Mouse (Mus musculus) testis, adult 2 months (tissue): ENCODE measurements around the gene Rab30. TPM values are rescaled to one million over a fixed set of nuclear protein-coding genes. Genes with fewer than 3 reads are reported as not detected.

Experiments used
- H3K27ac ChIP-seq: fragments of 200-500 bp; 2 replicates; pipeline ENCODE4 v1.5.1; 2012; ENCODE audit warnings: low read depth, low read length; ENCODE audit not compliant: control insufficient read depth, insufficient read depth
- H3K27me3 ChIP-seq: fragments of 200-500 bp; 2 replicates; pipeline ENCODE4 v1.6.1; 2012; ENCODE audit warnings: mild to moderate bottlenecking, low read length, moderate library complexity; ENCODE audit not compliant: control insufficient read depth, insufficient read depth
- H3K36me3 ChIP-seq: fragments of 200-500 bp; 2 replicates; pipeline ENCODE4 v1.6.1; 2012; ENCODE audit warnings: mild to moderate bottlenecking, low read length; ENCODE audit not compliant: control insufficient read depth, insufficient read depth
- H3K4me1 ChIP-seq: fragments of 200-500 bp; 2 replicates; pipeline ENCODE4 v1.6.1; 2012; ENCODE audit warnings: low read length; ENCODE audit not compliant: control insufficient read depth, insufficient read depth
- H3K4me3 ChIP-seq: fragments of 200-500 bp; 2 replicates; pipeline ENCODE4 v1.5.1; 2012; ENCODE audit warnings: low read depth, mild to moderate bottlenecking, low read length, moderate library complexity, mixed read lengths; ENCODE audit not compliant: control insufficient read depth
- CTCF ChIP-seq: fragments of 200-500 bp; IDR thresholded peaks from 2 replicates; pipeline ENCODE4 v1.5.1; 2012; ENCODE audit warnings: low read depth, mild to moderate bottlenecking, inconsistent platforms, low read length, moderate library complexity; ENCODE audit not compliant: control insufficient read depth, insufficient read depth, insufficient replicate concordance
- POLR2A ChIP-seq: fragments of 200-500 bp; IDR thresholded peaks from 2 replicates; pipeline ENCODE4 v1.6.1; 2012; ENCODE audit warnings: low read depth, mild to moderate bottlenecking, inconsistent platforms, low read length, moderate library complexity; ENCODE audit not compliant: control insufficient read depth
- polyA plus RNA-seq: library from polyadenylated mRNA; depleted of rRNA; stranded (reverse); fragments of >200 nt; gene quantifications from 2 replicates; pipeline ENCODE4 v1.2.3, GENCODE M21; 2012

Gene Rab30
- polyA plus RNA-seq, 1 experiment = 1.3 TPM

GRCm38 (mm10) chr7:92773006-92773405, 31.6 kb downstream of the Rab30 start:
- Histone ChIP-seq H3K36me3 (no peaks in the 10 kb centered on the region), H3K27me3 (no peaks in the 10 kb centered on the region), H3K4me3 (no peak overlapping the region), H3K27ac (no peak overlapping the region), H3K4me1 (no peaks in the 10 kb centered on the region)
- TF ChIP-seq POLR2A (no peak), CTCF (no peak)

GRCm38 (mm10) chr7:92773596-92773995, 32.2 kb downstream of the Rab30 start:
- Histone ChIP-seq H3K36me3 (no peaks in the 10 kb centered on the region), H3K4me3 (no peak overlapping the region), H3K27me3 (no peaks in the 10 kb centered on the region), H3K4me1 (no peaks in the 10 kb centered on the region), H3K27ac (no peak overlapping the region)
- TF ChIP-seq CTCF (no peak), POLR2A (no peak)

- Histone ChIP-seq H3K4me1 (no peaks in the 10 kb centered on the region), H3K27ac (no peak overlapping the region), H3K36me3 (no peaks in the 10 kb centered on the region), H3K27me3 (no peaks in the 10 kb centered on the region), H3K4me3 (no peak overlapping the region)
- TF ChIP-seq POLR2A (no peak), CTCF (no peak)
Measured at GRCm38 (mm10) chr7:92774741-92775140, 33.3 kb downstream of the Rab30 start.

- no peak overlapping the region for H3K27ac ChIP-seq
- H3K36me3 ChIP-seq = no peaks in the 10 kb centered on the region
Measured at GRCm38 (mm10) chr7:92775703-92776102, 34.3 kb downstream of the Rab30 start.

GRCm38 (mm10) chr7:92776647-92777046, 35.2 kb downstream of the Rab30 start:
- Histone ChIP-seq H3K27me3 (no peaks in the 10 kb centered on the region), H3K4me1 (no peaks in the 10 kb centered on the region), H3K4me3 (no peak overlapping the region), H3K36me3 (no peaks in the 10 kb centered on the region), H3K27ac (peak overlapping the region; percentile 42; the same call in 1 of the 2 replicates)
- TF ChIP-seq CTCF (no peak), POLR2A (no peak)

More at GRCm38 (mm10) chr7:92775703-92776102, 34.3 kb downstream of the Rab30 start:
- Histone ChIP-seq H3K27me3 (no peaks in the 10 kb centered on the region), H3K4me1 (no peaks in the 10 kb centered on the region), H3K4me3 (no peak overlapping the region)
- TF ChIP-seq POLR2A (no peak), CTCF (no peak)

- Histone ChIP-seq H3K4me3 (no peak overlapping the region; the same call in 1 of the 2 replicates), H3K27ac (peak overlapping the region; percentile 42; the same call in 1 of the 2 replicates), H3K27me3 (no peaks in the 10 kb centered on the region), H3K4me1 (no peaks in the 10 kb centered on the region), H3K36me3 (no peaks in the 10 kb centered on the region)
- no peak for TF ChIP-seq POLR2A
- TF ChIP-seq CTCF = no peak
Measured at GRCm38 (mm10) chr7:92777108-92777973, 35.9 kb downstream of the Rab30 start.

- no peak for TF ChIP-seq POLR2A
- H3K4me3 ChIP-seq = no peak overlapping the region
- no peaks in the 10 kb centered on the region for H3K27me3 ChIP-seq
- no peak overlapping the region for H3K27ac ChIP-seq
- H3K36me3 ChIP-seq = no peaks in the 10 kb centered on the region
- peaks cover 3% of the 10 kb centered on the region; the same call in 1 of the 2 replicates for H3K4me1 ChIP-seq
Measured at GRCm38 (mm10) chr7:92779058-92779457, 37.7 kb downstream of the Rab30 start.

GRCm38 (mm10) chr7:92781361-92781760, 40.0 kb downstream of the Rab30 start:
- Histone ChIP-seq H3K4me3 (no peak overlapping the region), H3K36me3 (no peaks in the 10 kb centered on the region), H3K27me3 (no peaks in the 10 kb centered on the region), H3K4me1 (peaks cover 3% of the 10 kb centered on the region; the same call in 1 of the 2 replicates), H3K27ac (no peak overlapping the region)
- TF ChIP-seq POLR2A = no peak
- no peak for TF ChIP-seq CTCF
